Mouse (Mus musculus): Measurements from ENCODE around the gene Nptn.
"Not testable (repeated sequence)": the region's sequence is repeated elsewhere in the genome, so short reads cannot be mapped to it uniquely, and the experiment has no call there.

The Nptn gene

GRCm38 (mm10) chr9:58560211-58560610 lies 21.8 kb upstream of the Nptn start:
- CTCF ChIA-PET, result interaction anchor here (0.8 kb wide), 1 partner anchor 1768 kb away, joined by 7 read pairs; no protein-coding TSS in a partner anchor

GRCm38 (mm10) chr9:58565945-58566344 lies 16.1 kb upstream of the Nptn start:
- CTCF ChIA-PET, result not testable (repeated sequence)

DNA sequence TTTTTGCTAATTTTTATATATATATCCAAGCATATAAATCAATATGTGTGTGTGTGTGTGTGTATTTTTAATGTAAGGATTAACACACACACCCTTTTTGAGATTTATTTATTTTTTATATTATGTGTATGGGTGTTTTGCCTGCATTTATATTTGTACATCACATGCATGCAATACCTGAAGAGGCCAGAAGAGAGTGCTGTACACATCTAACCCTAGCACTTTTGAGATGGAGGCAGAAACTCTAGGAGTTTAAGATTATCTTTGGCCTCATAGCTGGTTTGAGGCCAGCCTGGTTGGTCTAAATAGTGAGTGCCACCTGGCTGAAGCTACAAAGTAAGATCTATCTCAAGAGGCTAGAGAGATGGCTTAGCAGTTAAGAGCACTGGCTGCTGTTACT lies 14.4 kb upstream of the Nptn start:
- CTCF ChIA-PET, result interaction anchor here (0.7 kb wide), 2 partner anchors 125 to 289 kb away, joined by 4 to 6 read pairs; no protein-coding TSS in a partner anchor

GRCm38 (mm10) chr9:58571001-58571400 lies 11.0 kb upstream of the Nptn start:
- CTCF ChIA-PET, result no interaction called here

DNA sequence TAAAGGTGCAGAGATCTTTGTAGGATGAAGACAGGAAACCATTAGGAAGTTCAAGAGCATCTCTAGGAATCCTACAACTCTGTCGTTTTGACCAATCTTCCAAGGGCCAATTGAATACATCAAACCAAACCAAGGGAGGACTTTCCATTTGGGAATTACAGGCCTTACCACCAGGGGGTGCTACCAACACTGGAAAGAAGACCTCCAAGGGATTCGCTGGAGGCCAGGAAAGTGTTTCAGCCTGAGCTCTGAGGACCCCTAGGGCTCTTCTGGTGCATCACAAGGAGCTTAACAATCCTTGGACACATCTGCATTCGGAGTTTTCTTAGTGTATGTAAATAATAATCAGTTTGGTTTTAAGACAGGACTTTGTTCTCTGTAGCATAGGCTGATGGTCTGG lies 3.4 kb upstream of the Nptn start:
- CTCF ChIA-PET, result no interaction called here

DNA sequence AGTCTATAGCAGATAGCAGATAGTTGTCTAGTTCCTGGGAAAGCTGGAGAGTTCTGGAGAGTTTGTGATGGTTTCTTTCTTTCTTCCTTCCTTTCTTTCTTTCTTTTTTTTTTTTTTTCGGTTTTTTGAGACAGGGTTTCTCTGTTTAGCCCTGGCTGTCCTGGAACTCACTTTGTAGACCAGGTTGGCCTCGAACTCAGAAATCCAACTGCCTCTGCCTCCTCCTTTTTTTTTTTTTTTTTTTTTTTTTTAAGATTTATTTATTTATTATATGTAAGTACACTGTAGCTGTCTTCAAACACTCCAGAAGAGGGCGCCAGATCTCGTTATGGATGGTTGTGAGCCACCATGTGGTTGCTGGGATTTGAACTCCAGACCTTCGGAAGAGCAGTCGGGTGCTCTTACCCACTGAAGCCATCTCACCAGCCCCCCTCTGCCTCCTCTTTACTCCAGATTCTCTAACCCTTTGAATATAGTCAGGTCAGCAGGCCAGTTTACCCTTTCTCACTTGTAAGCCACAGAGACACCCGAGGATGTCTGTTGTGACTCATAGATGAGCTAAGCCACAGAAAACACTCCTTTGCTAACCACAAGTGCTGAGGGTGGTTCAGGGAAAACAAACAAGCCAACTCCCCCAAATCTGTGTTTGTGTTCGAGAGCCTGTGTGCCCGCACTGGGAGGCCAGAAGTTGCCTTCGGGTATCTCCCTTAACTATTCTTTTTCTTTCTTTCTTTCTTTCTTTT lies 1.4 kb upstream of the Nptn start:
- CTCF ChIA-PET, result interaction anchor here (0.6 to 0.7 kb wide), 4 partner anchors 14 to 305 kb away, joined by 3 to 9 read pairs (median 4); no protein-coding TSS in a partner anchor

- CTCF ChIA-PET, result interaction anchor here (0.6 to 0.7 kb wide), 2 partner anchors 13 to 304 kb away, joined by 3 to 5 read pairs; no protein-coding TSS in a partner anchor
Observed at GRCm38 (mm10) chr9:58581283-58581930, 633 bp upstream of the Nptn start.

DNA sequence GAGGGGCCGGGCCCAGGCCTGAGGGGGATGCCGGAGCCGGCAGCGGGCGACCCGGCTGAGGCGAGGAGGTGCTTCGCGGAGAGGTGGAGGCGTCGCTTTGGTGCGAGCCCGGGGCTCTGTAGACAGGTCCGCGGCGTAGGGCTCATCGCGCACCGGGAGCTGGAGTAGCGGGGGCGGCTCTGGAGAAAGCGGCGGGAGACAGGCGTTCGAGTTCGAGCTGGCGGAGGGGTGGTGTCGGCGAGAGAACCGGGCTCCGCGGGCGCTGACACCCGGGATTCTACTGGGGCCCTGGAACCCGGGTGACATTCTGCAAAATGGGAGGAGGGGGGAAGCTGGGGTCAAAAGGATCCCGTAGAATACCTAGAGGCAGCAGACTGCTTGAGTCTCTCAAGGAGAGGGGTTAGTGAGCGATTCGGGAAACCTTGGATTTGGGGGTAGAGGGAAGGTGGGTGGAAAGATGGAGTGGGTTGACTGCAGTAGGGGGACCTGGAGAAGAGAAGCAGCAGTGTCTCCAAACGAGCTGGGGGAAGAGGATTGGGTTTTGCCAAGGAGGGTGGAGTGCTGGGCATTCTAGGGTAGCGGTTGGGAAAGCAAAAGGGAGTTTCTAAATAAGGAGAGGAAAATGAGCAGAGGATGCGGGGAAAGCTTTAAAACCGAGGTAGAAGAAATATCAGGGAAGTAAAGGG lies 684 bp downstream of the Nptn start:
- CTCF ChIA-PET, result no interaction called here

- CTCF ChIA-PET, result no interaction called here
Observed at GRCm38 (mm10) chr9:58583267-58583641, 1.2 kb downstream of the Nptn start.

- CTCF ChIA-PET, result no interaction called here
Observed at GRCm38 (mm10) chr9:58584323-58584722, 2.3 kb downstream of the Nptn start.

- CTCF ChIA-PET, result no interaction called here
Observed at GRCm38 (mm10) chr9:58588657-58589056, 6.6 kb downstream of the Nptn start.

GRCm38 (mm10) chr9:58595313-58595712 lies 13.3 kb downstream of the Nptn start:
- CTCF ChIA-PET, result no interaction called here

DNA sequence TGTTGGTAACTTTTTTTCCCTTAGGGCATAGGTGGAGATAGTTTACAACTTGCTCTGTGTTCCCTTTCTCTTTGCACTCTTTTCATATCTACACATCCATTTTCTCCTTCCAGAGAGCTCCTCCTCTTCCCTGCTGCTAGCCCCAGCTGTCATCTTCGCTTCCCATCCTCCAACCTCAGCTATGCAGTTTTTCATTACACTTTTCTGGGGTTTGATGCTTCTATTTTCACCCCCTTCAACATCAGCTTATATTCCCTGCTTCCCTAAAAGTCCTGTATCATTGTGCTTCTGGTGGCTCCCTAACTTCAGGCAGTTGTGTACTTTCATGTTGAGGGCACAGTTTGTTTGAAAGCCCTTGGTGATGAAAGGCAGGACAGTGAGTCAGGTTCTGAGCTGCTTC lies 31.8 kb downstream of the Nptn start:
- CTCF ChIA-PET, result no interaction called here

- CTCF ChIA-PET, result no interaction called here
Observed at GRCm38 (mm10) chr9:58615064-58615938, 33.3 kb downstream of the Nptn start.

GRCm38 (mm10) chr9:58623009-58623408 lies 41.0 kb downstream of the Nptn start:
- CTCF ChIA-PET, result no interaction called here

GRCm38 (mm10) chr9:58627197-58627596 lies 45.2 kb downstream of the Nptn start:
- CTCF ChIA-PET, result no interaction called here

- CTCF ChIA-PET, result no interaction called here
Observed at GRCm38 (mm10) chr9:58630441-58630840, 48.4 kb downstream of the Nptn start.

DNA sequence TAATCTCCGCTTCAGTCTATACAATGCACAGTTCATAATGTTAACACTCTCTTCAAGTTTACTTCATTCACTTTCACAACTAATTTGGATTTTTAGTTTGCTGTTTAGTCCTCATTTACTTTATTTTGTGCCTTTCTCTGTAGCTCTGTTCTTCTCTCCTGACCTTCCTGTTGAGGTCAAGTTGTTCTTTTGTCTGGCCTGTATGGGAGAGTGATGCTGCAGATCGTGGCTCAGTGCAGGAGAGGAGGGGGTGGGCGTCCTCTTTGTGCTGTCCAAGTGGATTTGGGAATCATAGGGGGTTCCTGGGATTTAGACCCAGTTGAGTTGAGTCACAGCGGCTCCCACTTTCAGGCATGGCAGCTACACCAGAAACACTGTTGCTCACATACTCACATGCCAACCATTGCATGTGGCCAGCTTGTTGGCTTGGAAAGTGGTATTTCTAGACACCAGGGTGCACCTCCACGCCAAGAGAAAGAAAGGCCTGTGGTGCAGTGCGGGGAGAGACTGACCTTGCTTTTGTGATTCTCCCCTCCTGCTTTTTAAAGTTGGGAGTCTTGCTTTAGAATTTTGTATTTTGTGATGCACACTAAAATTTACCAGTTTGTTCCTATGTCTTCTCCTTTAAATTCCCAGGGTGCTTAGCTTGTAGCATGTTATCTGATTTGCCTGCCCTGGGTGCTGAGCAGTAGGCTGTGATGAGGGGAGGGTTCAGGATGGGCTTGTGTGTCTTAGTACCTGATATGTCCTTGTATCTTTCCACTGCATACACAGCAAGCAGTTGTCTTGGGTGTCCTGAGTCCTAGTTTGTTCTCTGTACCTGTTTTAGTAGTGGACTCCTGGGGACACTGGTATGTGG lies 66.6 kb downstream of the Nptn start:
- CTCF ChIA-PET, result no interaction called here

DNA sequence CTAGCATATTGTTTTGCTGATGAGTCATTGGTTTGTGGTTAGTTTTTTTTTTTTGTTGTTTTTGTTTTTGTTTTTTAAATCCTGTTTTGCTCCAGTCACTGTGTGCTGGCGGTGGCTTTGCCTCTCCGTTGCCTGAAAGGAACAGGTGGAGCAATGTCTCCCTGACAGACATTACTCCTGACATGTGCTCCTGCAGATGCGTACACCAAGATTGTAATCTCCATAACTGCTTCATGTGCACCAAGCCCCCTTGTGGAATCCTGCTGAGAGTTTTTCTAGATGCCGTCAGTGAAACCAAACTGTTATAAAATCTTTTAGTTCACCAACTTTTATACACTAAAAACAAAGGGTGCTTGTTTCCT lies 67.2 kb downstream of the Nptn start:
- CTCF ChIA-PET, result no interaction called here

DNA sequence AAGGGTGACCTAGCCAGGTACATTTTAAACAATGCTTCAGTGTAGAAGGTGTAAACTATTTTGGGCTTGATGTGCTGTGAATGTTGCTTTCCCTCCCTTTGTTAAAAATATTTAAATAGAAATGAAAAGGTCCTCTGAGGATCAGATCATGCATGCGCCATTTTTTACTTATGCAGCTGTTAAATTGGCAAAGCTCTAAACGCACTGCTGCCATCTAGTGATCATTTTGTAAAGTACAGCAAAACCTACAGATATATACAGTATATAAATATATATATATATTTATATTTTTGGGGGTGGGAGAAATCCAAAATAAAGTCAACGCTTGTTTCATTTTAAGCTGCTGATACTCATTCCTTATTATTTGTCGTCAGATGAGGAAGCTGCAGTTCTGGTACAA lies 70.0 kb downstream of the Nptn start:
- CTCF ChIA-PET, result interaction anchor here (0.7 kb wide), 1 partner anchor 252 kb away, joined by 3 read pairs; no protein-coding TSS in a partner anchor

- CTCF ChIA-PET, result interaction anchor here (0.6 to 1.5 kb wide), 3 partner anchors 80 to 722 kb away, joined by 4 to 5 read pairs (median 4); no protein-coding TSS in a partner anchor
Observed at GRCm38 (mm10) chr9:58654494-58654893, 72.5 kb downstream of the Nptn start.

Data from spleen, embryonic (tissue).